Mouse (Mus musculus) intestine, postnatal 0 days (tissue): ENCODE measurements around the gene Jazf1. TPM values are rescaled to one million over a fixed set of nuclear protein-coding genes. Genes with fewer than 3 reads are reported as not detected.

ENCODE experiments used
- ATAC-seq: fragments of 200-750 bp; cut with Nextera tagmentation; 2 replicates; pipeline ENCODE4 v1.8.0; 2017; ENCODE audit warnings: mild to moderate bottlenecking, moderate TSS enrichment, moderate library complexity
- H3K27ac ChIP-seq: fragments of 300-500 bp; sonication (generic); 2 replicates; pipeline ENCODE4 v1.5.1; 2014; ENCODE audit warnings: mild to moderate bottlenecking, low read depth, low read length, moderate library complexity
- H3K27me3 ChIP-seq: fragments of 300-500 bp; sonication (generic); replicated peaks from 2 replicates; pipeline ENCODE4 v1.6.1; 2014; ENCODE audit warnings: low read length, mixed read lengths; ENCODE audit not compliant: control insufficient read depth, insufficient read depth
- H3K36me3 ChIP-seq: fragments of 300-500 bp; sonication (generic); 2 replicates; pipeline ENCODE4 v1.6.1; 2014; ENCODE audit warnings: mild to moderate bottlenecking, moderate library complexity; ENCODE audit not compliant: control insufficient read depth, insufficient read depth
- H3K4me1 ChIP-seq: fragments of 300-500 bp; sonication (generic); replicated peaks from 2 replicates; pipeline ENCODE4 v1.6.1; 2014; ENCODE audit warnings: antibody characterized with exemption, low read length, mixed read lengths; ENCODE audit not compliant: control insufficient read depth, insufficient read depth
- H3K4me2 ChIP-seq: fragments of 300-500 bp; sonication (generic); replicated peaks from 2 replicates; pipeline ENCODE4 v1.6.1; 2014; ENCODE audit warnings: low read depth, mild to moderate bottlenecking, moderate library complexity
- H3K4me3 ChIP-seq: fragments of 300-500 bp; sonication (generic); 2 replicates; pipeline ENCODE4 v1.5.1; 2014; ENCODE audit warnings: low read depth, low read length
- H3K9ac ChIP-seq: fragments of 300-500 bp; sonication (generic); 2 replicates; pipeline ENCODE4 v1.6.1; 2014; ENCODE audit warnings: mild to moderate bottlenecking, low read depth, low read length
- H3K9me3 ChIP-seq: fragments of 300-500 bp; sonication (generic); 2 replicates; pipeline ENCODE4 v1.6.1; 2016; ENCODE audit warnings: mixed run types; ENCODE audit not compliant: control insufficient read depth
- CTCF ChIP-seq: sonication (generic); IDR thresholded peaks from 2 replicates; pipeline ENCODE4 v1.5.1; 2016; ENCODE audit warnings: low read depth, mild to moderate bottlenecking, control low read depth, antibody characterized with exemption, moderate library complexity
- WGBS: fragments of 180-500 bp; shearing (Covaris S2); extraction: QIAGEN DNeasy Blood & Tissue Kit; methylation state at CpG from one replicate; pipeline ENCODE4 v1.1.7; 2014; 5-methylcytosine and 5-hydroxymethylcytosine counted together
- polyA plus RNA-seq: library from polyadenylated mRNA; unstranded; fragments of >200 nt; fragmentation: Nextera tagmentation; extraction: Ambion mirVana; gene quantifications from 2 replicates; pipeline ENCODE4 v1.2.1, GENCODE M21; 2015

The Jazf1 gene
- polyA plus RNA-seq, result 5.1 and 6.0 TPM in 2 replicates

- peak within 1 kb of the TSS; percentile 67 for H3K9ac ChIP-seq
- H3K4me2 ChIP-seq, result peak within 1 kb of the TSS; percentile 98
- H3K4me1 ChIP-seq, result no peaks in the 10 kb centered on the region
- no peaks in the 10 kb centered on the region for H3K9me3 ChIP-seq
- TF ChIP-seq CTCF, result no peak
- no peaks in the 10 kb centered on the region for H3K36me3 ChIP-seq
- WGBS, result 2% methylated on average over 61 of the region's 133 CpGs
- H3K27me3 ChIP-seq, result no peaks in the 10 kb centered on the region
- peak within 1 kb of the TSS; percentile 50 for H3K27ac ChIP-seq
- peak; percentile 76 for ATAC-seq
- peak within 1 kb of the TSS; percentile 81 for H3K4me3 ChIP-seq
Observed at GRCm38 (mm10) chr6:53067989-53068874, at the start of gene Jazf1. TSS of gene Jazf1 (minus strand) at chr6:53068631.

GRCm38 (mm10) chr6:53117855-53118254 lies 49.4 kb upstream of the Jazf1 start:
- WGBS, result 61% methylated on average over 1 of the region's 1 CpGs
- no peaks in the 10 kb centered on the region for H3K4me1 ChIP-seq
- H3K36me3 ChIP-seq, result no peaks in the 10 kb centered on the region

GRCm38 (mm10) chr6:53086879-53087278 lies 18.4 kb upstream of the Jazf1 start:
- H3K27ac ChIP-seq, result no peak overlapping the region
- WGBS, result 37% methylated on average over 4 of the region's 4 CpGs
- no peak for ATAC-seq
- H3K9me3 ChIP-seq, result no peaks in the 10 kb centered on the region
- H3K4me3 ChIP-seq, result no peak overlapping the region
- no peak overlapping the region for H3K4me2 ChIP-seq
- H3K9ac ChIP-seq, result no peak overlapping the region
- H3K4me1 ChIP-seq, result no peaks in the 10 kb centered on the region
- H3K36me3 ChIP-seq, result no peaks in the 10 kb centered on the region
- no peak for TF ChIP-seq CTCF
- no peaks in the 10 kb centered on the region for H3K27me3 ChIP-seq

More at GRCm38 (mm10) chr6:53117855-53118254, 49.4 kb upstream of the Jazf1 start:
- no peak for TF ChIP-seq CTCF
- Histone ChIP-seq H3K4me3 (no peak overlapping the region), H3K9me3 (no peaks in the 10 kb centered on the region), H3K27me3 (no peaks in the 10 kb centered on the region), H3K4me2 (no peak overlapping the region), H3K27ac (no peak overlapping the region), H3K9ac (no peak overlapping the region)
- ATAC-seq, result no peak

GRCm38 (mm10) chr6:53081241-53081640 lies 12.8 kb upstream of the Jazf1 start:
- no peaks in the 10 kb centered on the region for H3K27me3 ChIP-seq
- H3K9ac ChIP-seq, result no peak overlapping the region
- TF ChIP-seq CTCF, result no peak
- no peak overlapping the region for H3K27ac ChIP-seq
- H3K4me2 ChIP-seq, result no peak overlapping the region
- no peaks in the 10 kb centered on the region for H3K36me3 ChIP-seq
- H3K4me1 ChIP-seq, result no peaks in the 10 kb centered on the region
- no peak for ATAC-seq
- 59% methylated on average over 4 of the region's 4 CpGs for WGBS
- H3K9me3 ChIP-seq, result no peaks in the 10 kb centered on the region
- H3K4me3 ChIP-seq, result no peak overlapping the region

GRCm38 (mm10) chr6:53078671-53079070 lies 10.2 kb upstream of the Jazf1 start:
- Histone ChIP-seq H3K9me3 (no peaks in the 10 kb centered on the region), H3K27ac (no peak overlapping the region), H3K4me2 (no peak overlapping the region), H3K36me3 (no peaks in the 10 kb centered on the region), H3K4me3 (no peak overlapping the region), H3K4me1 (no peaks in the 10 kb centered on the region), H3K9ac (no peak overlapping the region), H3K27me3 (no peaks in the 10 kb centered on the region)
- ATAC-seq, result no peak
- 26% methylated on average over 2 of the region's 2 CpGs for WGBS
- no peak for TF ChIP-seq CTCF

GRCm38 (mm10) chr6:53071732-53072131 lies 3.3 kb upstream of the Jazf1 start:
- Histone ChIP-seq H3K27me3 (no peaks in the 10 kb centered on the region), H3K4me1 (no peaks in the 10 kb centered on the region), H3K36me3 (no peaks in the 10 kb centered on the region), H3K4me3 (no peak overlapping the region), H3K9ac (no peak overlapping the region), H3K9me3 (no peaks in the 10 kb centered on the region), H3K27ac (no peak overlapping the region), H3K4me2 (no peak overlapping the region)
- no peak for ATAC-seq
- no peak for TF ChIP-seq CTCF
- 83% methylated on average over 6 of the region's 6 CpGs for WGBS
